Mouse (Mus musculus) midbrain, embryonic 11.5 days (tissue): ENCODE measurements at regions not wholly inside any gene's neighbourhood (a gene's known extent, or its start where the extent isn't known, plus 50 kb on each side); places are given as distances from the start of the nearest gene placed in this dataset.

Experiments used
- ATAC-seq: fragments of 200-750 bp; cut with Nextera tagmentation; 2 replicates; pipeline ENCODE4 v1.8.0; 2017; ENCODE audit warnings: moderate TSS enrichment, moderate library complexity; ENCODE audit not compliant: low FRiP score
- DNase-seq: peaks from one replicate; pipeline ENCODE4 v3.0.0; 2015; ENCODE audit warnings: low spot score; ENCODE audit errors: missing footprints
- H3K27ac ChIP-seq: fragments of 300-500 bp; sonication (generic); 2 replicates; pipeline ENCODE4 v1.5.1; 2014; ENCODE audit warnings: low read depth, low read length
- H3K27me3 ChIP-seq: fragments of 300-500 bp; sonication (generic); 2 replicates; pipeline ENCODE4 v1.6.1; 2014; ENCODE audit warnings: mild to moderate bottlenecking, low read length, moderate library complexity, mixed read lengths; ENCODE audit not compliant: control insufficient read depth, insufficient read depth
- H3K36me3 ChIP-seq: fragments of 300-500 bp; sonication (generic); 2 replicates; pipeline ENCODE4 v1.6.1; 2014; ENCODE audit warnings: mild to moderate bottlenecking, low read length, moderate library complexity, mixed read lengths; ENCODE audit not compliant: control insufficient read depth, insufficient read depth
- H3K4me1 ChIP-seq: fragments of 300-500 bp; sonication (generic); 2 replicates; pipeline ENCODE4 v1.6.1; 2014; ENCODE audit warnings: low read length; ENCODE audit not compliant: control insufficient read depth, insufficient read depth
- H3K4me2 ChIP-seq: fragments of 300-500 bp; sonication (generic); 2 replicates; pipeline ENCODE4 v1.6.1; 2014; ENCODE audit warnings: mild to moderate bottlenecking, moderate library complexity
- H3K4me3 ChIP-seq: fragments of 300-500 bp; sonication (generic); 2 replicates; pipeline ENCODE4 v1.5.1; 2014; ENCODE audit warnings: low read depth, low read length
- H3K9ac ChIP-seq: fragments of 300-500 bp; sonication (generic); 2 replicates; pipeline ENCODE4 v1.6.1; 2014; ENCODE audit warnings: low read length
- H3K9me3 ChIP-seq: fragments of 300-500 bp; sonication (generic); 2 replicates; pipeline ENCODE4 v1.6.1; 2016; ENCODE audit warnings: low read length; ENCODE audit not compliant: control insufficient read depth
- WGBS: fragments of 180-500 bp; shearing (Covaris S2); extraction: QIAGEN DNeasy Blood & Tissue Kit; methylation state at CpG from one replicate; pipeline ENCODE4 v1.1.7; 2014; 5-methylcytosine and 5-hydroxymethylcytosine counted together

GRCm38 (mm10) chr14:17599553-17599952 is 60.5 kb upstream of the Thrb start:
- ATAC-seq (no peak), DNase-seq (no peak)
- Histone ChIP-seq H3K4me1 (no peaks in the 10 kb centered on the region), H3K4me3 (no peak overlapping the region), H3K27me3 (no peaks in the 10 kb centered on the region), H3K9me3 (no peaks in the 10 kb centered on the region), H3K4me2 (no peak overlapping the region), H3K9ac (no peak overlapping the region), H3K36me3 (no peaks in the 10 kb centered on the region), H3K27ac (no peak overlapping the region)
- WGBS: 72% methylated on average over 5 of the region's 5 CpGs

- Histone ChIP-seq H3K9me3 (no peaks in the 10 kb centered on the region), H3K36me3 (no peaks in the 10 kb centered on the region), H3K27me3 (no peaks in the 10 kb centered on the region), H3K4me3 (no peak overlapping the region), H3K4me1 (peaks cover 2% of the 10 kb centered on the region; the same call in 1 of the 2 replicates), H3K9ac (no peak overlapping the region), H3K27ac (no peak overlapping the region), H3K4me2 (no peak overlapping the region)
- DNase-seq (no peak), ATAC-seq (no peak)
- 82% methylated on average over 1 of the region's 1 CpGs for WGBS
Observed at GRCm38 (mm10) chr14:17602357-17602756, 57.7 kb upstream of the Thrb start.

- no peak overlapping the region for H3K4me3 ChIP-seq
- H3K36me3 ChIP-seq: no peaks in the 10 kb centered on the region
- DNase-seq (no peak), ATAC-seq (peak; percentile 66)
- 36% methylated on average over 3 of the region's 3 CpGs for WGBS
- no peaks in the 10 kb centered on the region for H3K9me3 ChIP-seq
- no peaks in the 10 kb centered on the region for H3K27me3 ChIP-seq
- no peak overlapping the region for H3K27ac ChIP-seq
- H3K4me1 ChIP-seq: peaks cover 2% of the 10 kb centered on the region; the same call in 1 of the 2 replicates
- no peak overlapping the region for H3K4me2 ChIP-seq
- no peak overlapping the region for H3K9ac ChIP-seq
Observed at GRCm38 (mm10) chr14:17606018-17606417, 54.0 kb upstream of the Thrb start.

- Histone ChIP-seq H3K9ac (no peak overlapping the region), H3K9me3 (no peaks in the 10 kb centered on the region), H3K4me2 (no peak overlapping the region), H3K27ac (no peak overlapping the region), H3K4me1 (peaks cover 2% of the 10 kb centered on the region; the same call in 1 of the 2 replicates), H3K4me3 (no peak overlapping the region), H3K36me3 (no peaks in the 10 kb centered on the region), H3K27me3 (no peaks in the 10 kb centered on the region)
- ATAC-seq: no peak
- WGBS: 85% methylated on average over 2 of the region's 2 CpGs
- DNase-seq: no peak
Observed at GRCm38 (mm10) chr14:17607186-17607585, 52.9 kb upstream of the Thrb start.
